Mouse (Mus musculus): Measurements from ENCODE around the gene Cluh.

DNA sequence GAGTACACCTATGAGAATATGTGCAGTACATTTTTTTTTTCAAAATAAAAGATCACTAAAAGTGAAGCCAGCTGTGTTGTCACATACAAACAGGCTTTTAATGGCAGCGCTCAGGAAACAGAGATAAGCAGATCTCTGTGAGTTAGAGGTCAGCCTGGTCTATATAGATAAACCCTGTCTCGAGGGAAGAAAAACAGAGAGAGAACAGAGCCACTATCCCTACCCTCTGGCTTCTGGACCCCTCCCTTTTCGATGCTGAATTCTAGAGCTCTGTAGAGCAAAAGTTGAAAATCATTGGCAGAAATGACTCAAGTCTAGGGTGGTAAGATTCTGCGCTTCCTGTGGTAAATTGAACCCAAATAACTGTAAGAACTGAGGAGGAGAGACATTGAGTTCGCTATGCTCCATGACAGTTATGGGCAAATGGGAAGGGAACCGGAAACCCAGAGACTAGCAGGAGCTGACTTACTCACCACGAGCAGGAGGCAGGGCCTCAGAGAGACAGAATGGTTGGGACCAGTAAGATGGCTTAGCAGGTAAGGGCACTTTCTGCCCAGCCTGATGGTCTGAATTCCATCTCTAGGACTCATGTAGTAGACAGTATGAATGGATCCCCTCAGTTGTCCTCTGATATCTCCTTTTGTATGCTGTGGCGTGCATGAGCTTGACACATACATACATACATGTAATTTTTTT lies 27.2 kb upstream of the Cluh start:
- TF ChIP-seq CTCF (IDR thresholded peaks at IDR 0.05) (no peak), POLR2A (IDR thresholded peaks at IDR 0.05; ENCODE audit: insufficient read depth, low read depth, low read length) (no peak), EP300 (IDR thresholded peaks at IDR 0.05; ENCODE audit: insufficient read depth, low read depth, low read length) (no peak)
